Mouse (Mus musculus) urinary bladder, postnatal 25 days (tissue): ENCODE measurements at regions not wholly inside any gene's neighbourhood (a gene's known extent, or its start where the extent isn't known, plus 50 kb on each side); places are given as distances from the start of the nearest gene placed in this dataset.

ENCODE experiments used
- DNase-seq: peaks from one replicate; pipeline ENCODE4 v3.0.0; 2022; ENCODE audit warnings: low spot score

GRCm38 (mm10) chr2:72541246-72541645 lies 65.3 kb downstream of the Cdca7 start:
- no peak for DNase-seq

- DNase-seq: no peak
Measured at GRCm38 (mm10) chr2:72545453-72545852, 69.5 kb downstream of the Cdca7 start.

GRCm38 (mm10) chr2:72546476-72546875 lies 70.5 kb downstream of the Cdca7 start:
- no peak for DNase-seq

- DNase-seq: no peak
Measured at GRCm38 (mm10) chr2:72546963-72547362, 71.0 kb downstream of the Cdca7 start.

- DNase-seq: no peak
Measured at GRCm38 (mm10) chr2:72551268-72551667, 75.3 kb downstream of the Cdca7 start.

GRCm38 (mm10) chr2:72554603-72555002 lies 78.6 kb downstream of the Cdca7 start:
- DNase-seq: peak; percentile 29

- DNase-seq: no peak
Measured at GRCm38 (mm10) chr2:72555116-72555515, 79.2 kb downstream of the Cdca7 start.

- no peak for DNase-seq
Measured at GRCm38 (mm10) chr2:72555556-72555955, 79.6 kb downstream of the Cdca7 start.

GRCm38 (mm10) chr2:72556064-72556821 lies 80.3 kb downstream of the Cdca7 start:
- no peak for DNase-seq

- DNase-seq: no peak
Measured at GRCm38 (mm10) chr2:72557161-72557560, 81.2 kb downstream of the Cdca7 start.

GRCm38 (mm10) chr2:72557565-72558260 lies 81.8 kb downstream of the Cdca7 start:
- no peak for DNase-seq

GRCm38 (mm10) chr2:72561383-72561782 lies 85.4 kb downstream of the Cdca7 start:
- DNase-seq: no peak

GRCm38 (mm10) chr2:72578322-72578721 lies 102.4 kb downstream of the Cdca7 start:
- no peak for DNase-seq

- DNase-seq: no peak
Measured at GRCm38 (mm10) chr2:72581136-72581535, 105.2 kb downstream of the Cdca7 start.

- DNase-seq: no peak
Measured at GRCm38 (mm10) chr2:72588814-72589213, 112.9 kb downstream of the Cdca7 start.

GRCm38 (mm10) chr2:72592011-72592410 lies 116.1 kb downstream of the Cdca7 start:
- DNase-seq: no peak

- no peak for DNase-seq
Measured at GRCm38 (mm10) chr2:72596994-72597925, 121.3 kb downstream of the Cdca7 start.

GRCm38 (mm10) chr2:72597941-72598340 lies 122.0 kb downstream of the Cdca7 start:
- DNase-seq: no peak

GRCm38 (mm10) chr2:72600723-72601122 lies 124.8 kb downstream of the Cdca7 start:
- DNase-seq: no peak

GRCm38 (mm10) chr2:72602152-72602551 lies 126.2 kb downstream of the Cdca7 start:
- no peak for DNase-seq

- no peak for DNase-seq
Measured at GRCm38 (mm10) chr2:72612221-72612620, 136.3 kb downstream of the Cdca7 start.

GRCm38 (mm10) chr2:72614256-72614655 lies 138.3 kb downstream of the Cdca7 start:
- peak; percentile 60 for DNase-seq
